Mouse (Mus musculus): ENCODE data around the gene Alg9. TPM values are rescaled to one million over a fixed set of nuclear protein-coding genes. Genes with fewer than 3 reads are reported as not detected.

Alg9 gene
- polyA plus RNA-seq, 1 experiment from 2014 or later, result 60.3 TPM

DNA sequence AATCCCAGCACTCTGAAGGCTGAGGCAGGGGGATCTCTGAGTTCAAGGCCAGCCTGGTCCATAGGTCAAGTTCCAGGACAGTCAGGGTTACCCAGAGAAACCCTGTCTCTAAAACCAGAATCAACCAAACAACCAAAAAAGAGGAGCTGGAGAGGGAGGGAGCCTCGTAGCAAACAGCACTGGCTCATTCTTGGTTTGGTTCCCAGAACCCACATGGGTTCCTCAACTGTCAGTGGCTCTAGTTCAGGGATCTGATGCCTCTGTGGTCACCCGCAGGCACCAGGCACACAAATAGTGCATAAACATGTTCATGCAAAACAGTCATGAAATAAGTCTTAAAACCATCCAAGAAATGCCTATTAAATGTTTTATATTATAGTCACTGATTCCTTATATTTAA is 93.4 kb downstream of the Alg9 start:
- Histone ChIP-seq H3K9me3 (ENCODE audit: control insufficient read depth, low read length) (no peaks in the 10 kb centered on the region), H3K4me1 (ENCODE audit: control insufficient read depth, insufficient read depth, low read length) (no peaks in the 10 kb centered on the region), H3K9ac (replicated peaks; ENCODE audit: low read length) (no peak overlapping the region), H3K36me3 (ENCODE audit: control insufficient read depth, insufficient read depth, low read length) (peaks cover 71% of the 10 kb centered on the region), H3K27ac (replicated peaks; ENCODE audit: low read depth, low read length) (no peak overlapping the region), H3K4me2 (ENCODE audit: low read length) (no peak overlapping the region), H3K4me3 (replicated peaks; ENCODE audit: low read depth, low read length) (no peak overlapping the region), H3K27me3 (ENCODE audit: control insufficient read depth, insufficient read depth, low read length) (no peaks in the 10 kb centered on the region)
- 97% methylated on average over 2 of the region's 2 CpGs for WGBS
- ATAC-seq (ENCODE audit: low FRiP score, low TSS enrichment), result no peak
- DNase-seq, result no peak

DNA sequence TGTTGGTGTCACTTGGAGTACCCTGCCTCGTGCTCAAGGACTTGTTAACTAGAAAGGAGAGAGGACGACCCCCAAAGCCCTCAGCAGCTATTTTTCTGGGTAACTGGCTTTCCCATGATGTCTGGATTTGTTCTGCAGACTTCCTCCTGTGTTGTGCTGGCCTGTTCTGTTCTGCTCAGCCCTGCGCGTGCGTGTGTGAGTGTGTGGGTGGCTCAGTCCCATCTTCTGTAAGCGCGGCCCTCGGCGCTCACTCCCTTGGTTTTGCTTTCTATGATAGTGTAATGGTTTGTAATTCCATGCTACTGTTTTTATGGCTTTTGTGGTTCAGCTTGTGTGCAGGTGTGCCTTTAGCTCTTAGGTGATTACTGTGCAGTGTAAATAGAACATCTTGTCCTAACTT is 98.4 kb downstream of the Alg9 start:
- Histone ChIP-seq H3K9me3 (ENCODE audit: control insufficient read depth, low read length) (no peaks in the 10 kb centered on the region), H3K4me1 (ENCODE audit: control insufficient read depth, insufficient read depth, low read length) (no peaks in the 10 kb centered on the region), H3K4me3 (replicated peaks; ENCODE audit: low read depth, low read length) (no peak overlapping the region), H3K36me3 (ENCODE audit: control insufficient read depth, insufficient read depth, low read length) (peaks cover 65% of the 10 kb centered on the region), H3K27me3 (ENCODE audit: control insufficient read depth, insufficient read depth, low read length) (no peaks in the 10 kb centered on the region), H3K9ac (replicated peaks; ENCODE audit: low read length) (no peak overlapping the region), H3K27ac (replicated peaks; ENCODE audit: low read depth, low read length) (no peak overlapping the region), H3K4me2 (ENCODE audit: low read length) (no peak overlapping the region)
- ATAC-seq (ENCODE audit: low FRiP score, low TSS enrichment) (no peak), DNase-seq (no peak)
- 94% methylated on average over 9 of the region's 9 CpGs for WGBS

DNA sequence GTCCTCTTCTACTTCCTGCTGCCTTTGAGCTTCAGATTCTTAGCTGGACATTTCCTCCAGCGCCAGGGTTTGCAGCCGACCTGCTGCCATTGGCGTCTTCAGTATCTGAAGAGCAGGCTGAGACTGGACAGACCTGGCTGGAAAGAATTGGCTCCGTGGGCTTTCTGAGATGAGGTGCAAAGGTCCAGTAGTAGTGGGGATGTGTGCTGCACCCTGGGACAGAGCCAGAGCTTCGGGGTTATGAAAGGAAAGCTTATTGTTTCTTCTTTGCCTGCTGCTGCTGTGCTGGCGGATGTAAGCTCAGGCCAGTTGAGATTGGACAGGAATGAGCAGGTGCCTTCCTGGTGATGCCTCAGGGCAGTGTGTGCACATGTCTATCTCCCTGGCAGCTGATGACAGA is 99.2 kb downstream of the Alg9 start:
- DNase-seq (no peak), ATAC-seq (ENCODE audit: low FRiP score, low TSS enrichment) (no peak)
- no peak overlapping the region for H3K4me2 ChIP-seq (ENCODE audit: low read length)
- H3K4me3 ChIP-seq (replicated peaks; ENCODE audit: low read depth, low read length), result no peak overlapping the region
- no peaks in the 10 kb centered on the region for H3K27me3 ChIP-seq (ENCODE audit: control insufficient read depth, insufficient read depth, low read length)
- H3K4me1 ChIP-seq (ENCODE audit: control insufficient read depth, insufficient read depth, low read length), result no peaks in the 10 kb centered on the region
- no peak overlapping the region for H3K27ac ChIP-seq (replicated peaks; ENCODE audit: low read depth, low read length)
- H3K9ac ChIP-seq (replicated peaks; ENCODE audit: low read length), result no peak overlapping the region
- H3K9me3 ChIP-seq (ENCODE audit: control insufficient read depth, low read length), result no peaks in the 10 kb centered on the region
- 89% methylated on average over 6 of the region's 6 CpGs for WGBS
- peaks cover 66% of the 10 kb centered on the region for H3K36me3 ChIP-seq (ENCODE audit: control insufficient read depth, insufficient read depth, low read length)

DNA sequence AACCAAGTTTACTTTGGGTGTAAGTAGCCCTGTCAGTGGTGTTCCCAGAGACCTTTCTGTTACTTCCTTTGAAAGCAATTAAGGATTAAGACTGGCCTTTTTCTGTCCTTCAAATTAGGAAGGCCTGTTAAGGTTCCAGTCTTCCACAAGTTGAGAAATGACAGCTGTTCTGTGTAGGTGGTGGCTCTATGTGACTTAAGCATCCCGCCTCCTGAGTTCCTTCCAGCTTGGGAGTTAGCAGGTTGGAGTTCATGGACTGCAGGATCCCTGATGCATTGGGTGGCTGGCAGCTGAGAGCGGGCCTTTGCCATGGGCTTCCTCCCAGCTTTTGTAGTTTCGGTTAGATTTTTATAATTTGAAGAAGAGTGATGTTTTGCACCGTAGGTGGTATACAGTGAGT is 100.7 kb downstream of the Alg9 start:
- Histone ChIP-seq H3K36me3 (ENCODE audit: control insufficient read depth, insufficient read depth, low read length) (peaks cover 69% of the 10 kb centered on the region), H3K27ac (replicated peaks; ENCODE audit: low read depth, low read length) (no peak overlapping the region), H3K4me2 (ENCODE audit: low read length) (no peak overlapping the region), H3K9ac (replicated peaks; ENCODE audit: low read length) (no peak overlapping the region), H3K27me3 (ENCODE audit: control insufficient read depth, insufficient read depth, low read length) (no peaks in the 10 kb centered on the region), H3K4me1 (ENCODE audit: control insufficient read depth, insufficient read depth, low read length) (no peaks in the 10 kb centered on the region), H3K4me3 (replicated peaks; ENCODE audit: low read depth, low read length) (no peak overlapping the region), H3K9me3 (ENCODE audit: control insufficient read depth, low read length) (no peaks in the 10 kb centered on the region)
- no peak for DNase-seq
- 99% methylated on average over 4 of the region's 4 CpGs for WGBS
- ATAC-seq (ENCODE audit: low FRiP score, low TSS enrichment), result no peak

DNA sequence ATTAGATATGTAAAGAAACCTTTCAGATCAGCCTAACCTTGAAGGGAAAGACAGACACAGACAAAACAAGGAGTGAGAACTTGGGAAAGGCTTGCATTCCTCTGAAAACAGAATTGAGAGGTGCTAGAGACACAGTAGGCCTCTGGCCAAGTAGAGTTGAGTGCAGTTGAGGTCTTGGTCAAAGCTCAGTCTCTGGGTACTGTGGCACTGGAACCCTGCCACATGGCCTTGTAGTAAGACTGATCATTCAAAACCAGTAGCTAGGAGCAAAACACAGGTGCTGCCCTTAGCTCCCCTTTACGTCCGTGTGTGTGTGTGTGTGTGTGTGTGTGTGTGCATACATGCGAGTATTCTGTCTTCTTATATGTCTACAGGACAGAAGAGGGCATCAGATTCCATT is 101.5 kb downstream of the Alg9 start:
- 99% methylated on average over 3 of the region's 3 CpGs for WGBS
- no peak for DNase-seq
- Histone ChIP-seq H3K27ac (replicated peaks; ENCODE audit: low read depth, low read length) (no peak overlapping the region), H3K36me3 (ENCODE audit: control insufficient read depth, insufficient read depth, low read length) (peaks cover 66% of the 10 kb centered on the region), H3K9me3 (ENCODE audit: control insufficient read depth, low read length) (no peaks in the 10 kb centered on the region), H3K9ac (replicated peaks; ENCODE audit: low read length) (no peak overlapping the region), H3K4me2 (ENCODE audit: low read length) (no peak overlapping the region), H3K27me3 (ENCODE audit: control insufficient read depth, insufficient read depth, low read length) (no peaks in the 10 kb centered on the region), H3K4me3 (replicated peaks; ENCODE audit: low read depth, low read length) (no peak overlapping the region), H3K4me1 (ENCODE audit: control insufficient read depth, insufficient read depth, low read length) (no peaks in the 10 kb centered on the region)
- ATAC-seq (ENCODE audit: low FRiP score, low TSS enrichment), result no peak

DNA sequence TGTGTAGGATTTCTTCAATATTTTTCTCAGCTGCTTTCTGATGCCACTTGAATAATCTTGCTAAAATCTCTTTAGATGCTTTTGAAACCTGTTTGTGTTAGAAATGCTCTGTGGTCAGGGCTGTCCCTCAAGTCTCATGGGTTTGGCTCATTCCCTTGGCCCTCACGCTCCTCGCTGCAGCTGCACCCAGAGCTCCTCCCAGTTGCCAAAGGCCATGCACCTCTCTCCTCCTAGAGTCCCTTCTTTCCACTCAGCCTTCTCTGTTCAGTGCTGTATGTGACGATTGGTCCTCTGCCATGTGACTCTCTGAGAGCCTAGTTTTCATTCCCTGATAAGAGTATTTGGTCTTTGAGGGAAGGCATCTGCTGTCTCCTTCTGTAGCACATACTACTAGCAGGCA is 102.6 kb downstream of the Alg9 start:
- Histone ChIP-seq H3K4me1 (ENCODE audit: control insufficient read depth, insufficient read depth, low read length) (no peaks in the 10 kb centered on the region), H3K36me3 (ENCODE audit: control insufficient read depth, insufficient read depth, low read length) (peaks cover 67% of the 10 kb centered on the region), H3K27ac (replicated peaks; ENCODE audit: low read depth, low read length) (no peak overlapping the region), H3K27me3 (ENCODE audit: control insufficient read depth, insufficient read depth, low read length) (no peaks in the 10 kb centered on the region), H3K4me3 (replicated peaks; ENCODE audit: low read depth, low read length) (no peak overlapping the region), H3K9me3 (ENCODE audit: control insufficient read depth, low read length) (no peaks in the 10 kb centered on the region), H3K9ac (replicated peaks; ENCODE audit: low read length) (no peak overlapping the region), H3K4me2 (ENCODE audit: low read length) (no peak overlapping the region)
- no peak for DNase-seq
- WGBS, result 94% methylated on average over 3 of the region's 3 CpGs
- ATAC-seq (ENCODE audit: low FRiP score, low TSS enrichment), result no peak

DNA sequence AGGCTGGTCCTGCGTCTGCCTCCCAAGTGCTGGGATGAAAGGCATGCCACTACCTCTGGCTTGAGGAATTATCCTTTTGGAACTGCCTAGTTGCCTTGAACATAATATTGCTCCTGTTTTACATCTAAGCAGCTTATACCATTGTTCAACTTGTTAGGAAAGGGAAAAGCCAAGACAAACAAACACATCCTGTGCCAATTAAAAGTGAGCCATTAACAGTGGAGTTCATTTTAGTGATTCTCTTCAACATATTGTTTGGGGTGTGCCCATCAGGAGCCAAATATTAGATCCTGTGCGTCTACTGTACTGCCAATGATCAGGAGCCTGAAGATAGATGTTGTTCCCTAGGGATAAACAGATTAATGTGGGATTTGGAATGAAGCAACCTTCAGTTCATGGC is 107.4 kb downstream of the Alg9 start:
- Histone ChIP-seq H3K4me3 (replicated peaks; ENCODE audit: low read depth, low read length) (no peak overlapping the region), H3K4me1 (ENCODE audit: control insufficient read depth, insufficient read depth, low read length) (no peaks in the 10 kb centered on the region), H3K9ac (replicated peaks; ENCODE audit: low read length) (no peak overlapping the region), H3K36me3 (ENCODE audit: control insufficient read depth, insufficient read depth, low read length) (peaks cover 46% of the 10 kb centered on the region), H3K27ac (replicated peaks; ENCODE audit: low read depth, low read length) (no peak overlapping the region), H3K4me2 (ENCODE audit: low read length) (no peak overlapping the region), H3K27me3 (ENCODE audit: control insufficient read depth, insufficient read depth, low read length) (no peaks in the 10 kb centered on the region), H3K9me3 (ENCODE audit: control insufficient read depth, low read length) (no peaks in the 10 kb centered on the region)
- no peak for DNase-seq
- 94% methylated on average over 2 of the region's 2 CpGs for WGBS
- no peak for ATAC-seq (ENCODE audit: low FRiP score, low TSS enrichment)

DNA sequence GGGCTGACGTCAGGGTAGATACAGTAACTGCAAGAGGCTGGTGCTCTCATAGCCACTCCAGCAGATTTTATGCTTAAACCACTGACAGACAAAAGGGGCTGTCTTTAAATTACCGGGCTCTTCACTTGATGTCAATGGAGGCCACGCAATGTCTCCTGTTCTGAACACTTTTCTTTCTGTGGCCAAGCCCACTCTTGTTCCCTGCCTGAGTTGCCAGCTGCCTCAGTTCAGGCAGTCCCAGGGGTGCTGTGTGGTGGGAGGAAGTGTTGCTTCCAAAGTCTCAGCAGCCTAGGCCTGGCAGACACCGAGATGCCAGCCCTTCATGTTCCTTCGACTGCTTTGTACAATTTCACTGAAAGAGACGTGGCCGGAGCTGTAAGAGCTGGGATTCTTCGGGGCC is 109.3 kb downstream of the Alg9 start:
- H3K4me2 ChIP-seq (ENCODE audit: low read length), result no peak overlapping the region
- DNase-seq (peak; percentile 13), ATAC-seq (ENCODE audit: low FRiP score, low TSS enrichment) (no peak)
- H3K9me3 ChIP-seq (ENCODE audit: control insufficient read depth, low read length), result no peaks in the 10 kb centered on the region
- H3K27ac ChIP-seq (replicated peaks; ENCODE audit: low read depth, low read length), result no peak overlapping the region
- no peaks in the 10 kb centered on the region for H3K4me1 ChIP-seq (ENCODE audit: control insufficient read depth, insufficient read depth, low read length)
- H3K4me3 ChIP-seq (replicated peaks; ENCODE audit: low read depth, low read length), result no peak overlapping the region
- WGBS, result 85% methylated on average over 8 of the region's 8 CpGs
- no peaks in the 10 kb centered on the region for H3K27me3 ChIP-seq (ENCODE audit: control insufficient read depth, insufficient read depth, low read length)
- no peak overlapping the region for H3K9ac ChIP-seq (replicated peaks; ENCODE audit: low read length)
- H3K36me3 ChIP-seq (ENCODE audit: control insufficient read depth, insufficient read depth, low read length), result peaks cover 29% of the 10 kb centered on the region

DNA sequence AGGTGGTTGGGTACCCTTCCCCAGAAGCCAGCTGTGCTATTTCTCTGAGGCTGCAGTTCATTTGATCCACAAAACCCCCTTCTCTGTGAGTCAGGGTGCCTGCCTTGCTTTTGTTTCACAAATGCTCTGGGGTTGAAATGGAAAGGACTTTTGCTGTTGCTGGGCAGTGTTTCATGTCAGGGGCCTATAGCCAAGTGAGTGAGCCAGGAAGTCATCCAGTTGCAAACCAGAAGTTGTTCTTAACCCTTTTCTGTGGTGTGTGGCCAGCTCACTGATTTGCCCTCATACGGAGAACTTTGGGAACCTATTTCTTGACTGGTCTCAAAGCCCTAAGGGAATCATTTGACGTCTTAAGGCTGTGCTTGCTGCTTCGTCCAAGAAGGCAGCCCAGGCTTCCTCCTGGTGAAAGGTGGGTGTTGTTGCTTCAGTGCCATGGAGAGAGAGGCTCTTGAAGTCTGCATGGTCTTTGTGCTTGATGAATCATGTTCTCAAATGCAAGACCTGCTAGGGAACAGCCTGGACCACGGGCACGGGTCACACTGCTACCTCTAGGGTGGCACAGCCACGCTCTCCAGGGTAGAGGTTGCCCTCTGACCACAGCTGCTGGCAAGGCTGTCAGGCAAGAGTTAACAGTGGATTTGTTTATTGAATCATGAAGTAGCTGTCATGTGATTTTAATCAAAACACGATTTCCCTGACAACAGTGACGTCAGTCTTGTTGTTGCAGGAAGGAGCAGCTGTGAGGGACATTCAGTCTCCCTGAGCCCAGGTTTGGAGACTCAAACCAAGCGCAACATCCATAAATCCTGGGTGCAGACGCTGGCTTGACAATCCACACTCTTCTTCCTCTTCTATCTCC is 110.2 kb downstream of the Alg9 start:
- no peaks in the 10 kb centered on the region for H3K9me3 ChIP-seq (ENCODE audit: control insufficient read depth, low read length)
- 75% methylated on average over 10 of the region's 10 CpGs for WGBS
- no peak overlapping the region for H3K27ac ChIP-seq (replicated peaks; ENCODE audit: low read depth, low read length)
- no peak overlapping the region for H3K4me2 ChIP-seq (ENCODE audit: low read length)
- H3K9ac ChIP-seq (replicated peaks; ENCODE audit: low read length), result no peak overlapping the region
- DNase-seq (peak; percentile 56), ATAC-seq (ENCODE audit: low FRiP score, low TSS enrichment) (no peak)
- H3K4me1 ChIP-seq (ENCODE audit: control insufficient read depth, insufficient read depth, low read length), result no peaks in the 10 kb centered on the region
- peaks cover 20% of the 10 kb centered on the region for H3K36me3 ChIP-seq (ENCODE audit: control insufficient read depth, insufficient read depth, low read length)
- H3K4me3 ChIP-seq (replicated peaks; ENCODE audit: low read depth, low read length), result no peak overlapping the region
- no peaks in the 10 kb centered on the region for H3K27me3 ChIP-seq (ENCODE audit: control insufficient read depth, insufficient read depth, low read length)
